Mouse (Mus musculus): Measurements from ENCODE around the gene Atrnl1. TPM values are rescaled to one million over a fixed set of nuclear protein-coding genes. Genes with fewer than 3 reads are reported as not detected.

The Atrnl1 gene
- polyA plus RNA-seq, 1 experiment from 2014 or later: 0.60 TPM

DNA sequence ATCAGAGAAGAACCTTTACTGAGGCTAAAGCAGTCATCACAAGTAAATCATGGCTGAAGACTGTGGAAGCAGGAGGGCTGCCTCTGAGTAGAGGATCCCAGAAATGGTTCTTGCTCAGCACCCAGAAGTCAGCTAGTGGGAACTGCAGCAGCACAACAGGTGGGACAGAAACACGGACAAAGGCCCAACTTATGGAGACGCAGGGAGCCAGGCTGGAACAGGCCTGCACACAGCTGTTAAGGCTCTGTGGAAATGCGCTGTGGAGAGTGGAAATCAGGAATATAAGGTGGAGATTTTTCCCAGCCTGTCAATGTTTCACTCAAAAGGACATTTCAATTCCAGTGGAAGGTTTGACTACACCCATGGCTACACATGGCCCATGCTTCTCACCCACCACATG lies 406.6 kb downstream of the Atrnl1 start:
- Histone ChIP-seq H3K27me3 (ENCODE audit: control insufficient read depth, insufficient read depth, low read depth, low read length) (no peaks in the 10 kb centered on the region), H3K4me1 (ENCODE audit: control insufficient read depth, low read depth, low read length) (no peaks in the 10 kb centered on the region), H3K4me3 (ENCODE audit: low read depth, low read length) (no peak overlapping the region), H3K4me2 (ENCODE audit: low read depth, low read length) (no peak overlapping the region), H3K9ac (ENCODE audit: low read depth, low read length) (no peak overlapping the region), H3K27ac (ENCODE audit: low read length) (no peak overlapping the region), H3K9me3 (replicated peaks; ENCODE audit: control insufficient read depth, low read length) (no peaks in the 10 kb centered on the region), H3K36me3 (ENCODE audit: control insufficient read depth, insufficient read depth) (no peaks in the 10 kb centered on the region)
- WGBS (ENCODE audit: insufficient replicate concordance): 71% methylated on average over 3 of the region's 3 CpGs
- no peak for ATAC-seq (ENCODE audit: low read depth)

DNA sequence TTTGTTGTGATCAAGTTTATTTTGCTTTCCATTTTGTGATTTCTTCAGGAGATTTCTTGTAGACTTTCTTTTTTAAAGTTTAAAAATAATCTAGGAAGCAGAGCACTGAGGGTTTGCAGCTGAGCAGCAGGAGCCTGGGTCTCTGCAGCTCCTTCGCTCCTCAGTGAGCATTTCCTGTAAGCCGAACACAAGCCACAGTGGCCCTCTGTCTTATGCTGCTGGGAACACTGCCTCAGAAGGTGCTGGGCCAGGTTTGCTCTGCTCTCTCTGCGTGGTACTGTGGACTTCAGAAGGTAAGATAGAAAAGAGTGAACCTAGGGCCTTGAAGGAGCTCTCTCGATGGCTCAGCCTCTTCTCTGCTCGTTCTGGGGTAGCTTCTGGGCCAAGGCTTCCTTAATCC lies 407.9 kb downstream of the Atrnl1 start:
- no peak overlapping the region for H3K4me2 ChIP-seq (ENCODE audit: low read depth, low read length)
- H3K9ac ChIP-seq (ENCODE audit: low read depth, low read length): no peak overlapping the region
- H3K27me3 ChIP-seq (ENCODE audit: control insufficient read depth, insufficient read depth, low read depth, low read length): no peaks in the 10 kb centered on the region
- WGBS (ENCODE audit: insufficient replicate concordance): 53% methylated on average over 5 of the region's 5 CpGs
- H3K4me3 ChIP-seq (ENCODE audit: low read depth, low read length): no peak overlapping the region
- no peaks in the 10 kb centered on the region for H3K9me3 ChIP-seq (replicated peaks; ENCODE audit: control insufficient read depth, low read length)
- no peaks in the 10 kb centered on the region for H3K4me1 ChIP-seq (ENCODE audit: control insufficient read depth, low read depth, low read length)
- H3K27ac ChIP-seq (ENCODE audit: low read length): no peak overlapping the region
- H3K36me3 ChIP-seq (ENCODE audit: control insufficient read depth, insufficient read depth): no peaks in the 10 kb centered on the region
- ATAC-seq (ENCODE audit: low read depth): no peak

- H3K36me3 ChIP-seq (ENCODE audit: control insufficient read depth, insufficient read depth): no peaks in the 10 kb centered on the region
- no peak overlapping the region for H3K4me2 ChIP-seq (ENCODE audit: low read depth, low read length)
- H3K4me3 ChIP-seq (ENCODE audit: low read depth, low read length): no peak overlapping the region
- H3K27me3 ChIP-seq (ENCODE audit: control insufficient read depth, insufficient read depth, low read depth, low read length): no peaks in the 10 kb centered on the region
- H3K27ac ChIP-seq (ENCODE audit: low read length): no peak overlapping the region
- whole genome bisulfite sequencing (ENCODE audit: insufficient replicate concordance): 67% methylated on average over 8 of the region's 8 CpGs
- ATAC-seq (ENCODE audit: low read depth): peak; percentile 71
- H3K4me1 ChIP-seq (ENCODE audit: control insufficient read depth, low read depth, low read length): no peaks in the 10 kb centered on the region
- H3K9ac ChIP-seq (ENCODE audit: low read depth, low read length): no peak overlapping the region
- no peaks in the 10 kb centered on the region for H3K9me3 ChIP-seq (replicated peaks; ENCODE audit: control insufficient read depth, low read length)
These were observed 410.9 kb downstream of the Atrnl1 start for GRCm38 (mm10) chr19:58021514-58022284.

- no peak overlapping the region for H3K9ac ChIP-seq (ENCODE audit: low read depth, low read length)
- ATAC-seq (ENCODE audit: low read depth): peak; percentile 7; the same call in 1 of the 2 replicates
- 66% methylated on average over 14 of the region's 14 CpGs for WGBS (ENCODE audit: insufficient replicate concordance)
- no peaks in the 10 kb centered on the region for H3K36me3 ChIP-seq (ENCODE audit: control insufficient read depth, insufficient read depth)
- H3K4me3 ChIP-seq (ENCODE audit: low read depth, low read length): no peak overlapping the region
- H3K27me3 ChIP-seq (ENCODE audit: control insufficient read depth, insufficient read depth, low read depth, low read length): no peaks in the 10 kb centered on the region
- H3K27ac ChIP-seq (ENCODE audit: low read length): no peak overlapping the region
- H3K4me1 ChIP-seq (ENCODE audit: control insufficient read depth, low read depth, low read length): no peaks in the 10 kb centered on the region
- no peak overlapping the region for H3K4me2 ChIP-seq (ENCODE audit: low read depth, low read length)
- H3K9me3 ChIP-seq (replicated peaks; ENCODE audit: control insufficient read depth, low read length): no peaks in the 10 kb centered on the region
These were observed 412.5 kb downstream of the Atrnl1 start for GRCm38 (mm10) chr19:58023216-58023825.

DNA sequence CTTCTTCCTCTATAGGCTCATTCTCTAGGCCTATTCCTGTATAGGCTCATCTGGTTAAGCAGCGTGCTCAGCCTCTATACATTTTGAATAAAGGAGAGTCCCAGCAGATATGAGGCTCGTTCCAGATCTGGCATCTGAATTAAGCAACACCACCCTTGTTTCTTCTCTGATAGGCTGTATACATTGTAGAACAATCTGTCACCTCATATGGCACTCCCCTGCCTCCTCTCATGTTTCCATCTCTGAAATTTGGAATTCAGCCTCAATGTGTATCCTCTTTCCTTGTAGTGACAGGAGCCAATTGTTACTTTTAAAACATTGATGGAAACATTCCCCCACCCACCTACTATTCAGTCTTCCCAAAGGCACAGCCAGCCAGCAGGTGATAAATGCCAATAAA lies 414.2 kb downstream of the Atrnl1 start:
- Histone ChIP-seq H3K4me1 (ENCODE audit: control insufficient read depth, low read depth, low read length) (no peaks in the 10 kb centered on the region), H3K27ac (ENCODE audit: low read length) (no peak overlapping the region), H3K27me3 (ENCODE audit: control insufficient read depth, insufficient read depth, low read depth, low read length) (no peaks in the 10 kb centered on the region), H3K36me3 (ENCODE audit: control insufficient read depth, insufficient read depth) (no peaks in the 10 kb centered on the region), H3K9ac (ENCODE audit: low read depth, low read length) (no peak overlapping the region), H3K9me3 (replicated peaks; ENCODE audit: control insufficient read depth, low read length) (no peaks in the 10 kb centered on the region), H3K4me3 (ENCODE audit: low read depth, low read length) (no peak overlapping the region), H3K4me2 (ENCODE audit: low read depth, low read length) (no peak overlapping the region)
- no peak for ATAC-seq (ENCODE audit: low read depth)
- WGBS (ENCODE audit: insufficient replicate concordance): 55% methylated on average over 2 of the region's 2 CpGs

DNA sequence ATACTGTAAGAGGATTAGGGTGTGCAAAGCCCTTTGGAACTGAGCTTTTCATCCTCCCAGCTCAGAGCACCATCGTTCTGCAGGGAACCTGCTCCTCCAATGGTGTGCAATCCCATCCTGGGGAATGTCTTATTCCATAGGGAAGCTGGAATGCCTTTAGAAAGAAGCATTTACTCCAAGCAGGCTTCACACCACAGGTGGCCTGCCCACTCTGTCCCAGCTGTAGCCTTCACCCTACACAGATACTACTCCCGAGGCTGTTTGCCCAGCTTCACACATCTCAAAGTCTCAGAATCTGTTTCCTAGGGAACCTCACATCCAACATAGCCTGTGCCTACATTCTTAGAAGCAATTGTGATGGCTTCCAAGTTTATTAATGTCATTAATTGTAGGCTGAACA lies 418.8 kb downstream of the Atrnl1 start:
- no peak overlapping the region for H3K4me2 ChIP-seq (ENCODE audit: low read depth, low read length)
- ATAC-seq (ENCODE audit: low read depth): no peak
- H3K36me3 ChIP-seq (ENCODE audit: control insufficient read depth, insufficient read depth): no peaks in the 10 kb centered on the region
- WGBS (ENCODE audit: insufficient replicate concordance): 55% methylated on average over 2 of the region's 2 CpGs
- no peaks in the 10 kb centered on the region for H3K27me3 ChIP-seq (ENCODE audit: control insufficient read depth, insufficient read depth, low read depth, low read length)
- H3K4me1 ChIP-seq (ENCODE audit: control insufficient read depth, low read depth, low read length): no peaks in the 10 kb centered on the region
- H3K27ac ChIP-seq (ENCODE audit: low read length): no peak overlapping the region
- H3K4me3 ChIP-seq (ENCODE audit: low read depth, low read length): no peak overlapping the region
- no peaks in the 10 kb centered on the region for H3K9me3 ChIP-seq (replicated peaks; ENCODE audit: control insufficient read depth, low read length)
- no peak overlapping the region for H3K9ac ChIP-seq (ENCODE audit: low read depth, low read length)

DNA sequence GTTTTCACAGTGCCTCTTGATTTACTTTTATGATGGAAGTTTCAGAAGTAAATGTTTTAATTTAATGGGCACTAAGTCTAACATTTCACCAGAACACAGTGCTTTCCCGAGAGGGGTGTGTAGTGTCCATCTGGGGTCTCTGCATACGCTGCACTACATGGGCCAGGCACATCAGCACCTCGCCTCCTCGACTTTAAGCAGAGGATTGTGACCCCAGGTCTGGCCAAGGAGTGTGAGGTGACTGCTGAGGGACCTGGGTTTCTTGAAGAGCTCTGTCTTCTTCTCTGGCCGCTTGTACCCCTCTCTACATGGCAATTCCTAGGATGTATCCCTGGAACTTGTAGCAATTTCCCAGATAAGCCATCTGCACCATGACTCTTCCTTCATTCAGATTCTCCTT lies 422.4 kb downstream of the Atrnl1 start:
- H3K4me1 ChIP-seq (ENCODE audit: control insufficient read depth, low read depth, low read length): no peaks in the 10 kb centered on the region
- WGBS (ENCODE audit: insufficient replicate concordance): 69% methylated on average over 5 of the region's 5 CpGs
- no peak overlapping the region for H3K9ac ChIP-seq (ENCODE audit: low read depth, low read length)
- no peak overlapping the region for H3K4me2 ChIP-seq (ENCODE audit: low read depth, low read length)
- no peak for ATAC-seq (ENCODE audit: low read depth)
- no peaks in the 10 kb centered on the region for H3K27me3 ChIP-seq (ENCODE audit: control insufficient read depth, insufficient read depth, low read depth, low read length)
- H3K9me3 ChIP-seq (replicated peaks; ENCODE audit: control insufficient read depth, low read length): no peaks in the 10 kb centered on the region
- no peak overlapping the region for H3K27ac ChIP-seq (ENCODE audit: low read length)
- H3K4me3 ChIP-seq (ENCODE audit: low read depth, low read length): no peak overlapping the region
- H3K36me3 ChIP-seq (ENCODE audit: control insufficient read depth, insufficient read depth): no peaks in the 10 kb centered on the region

DNA sequence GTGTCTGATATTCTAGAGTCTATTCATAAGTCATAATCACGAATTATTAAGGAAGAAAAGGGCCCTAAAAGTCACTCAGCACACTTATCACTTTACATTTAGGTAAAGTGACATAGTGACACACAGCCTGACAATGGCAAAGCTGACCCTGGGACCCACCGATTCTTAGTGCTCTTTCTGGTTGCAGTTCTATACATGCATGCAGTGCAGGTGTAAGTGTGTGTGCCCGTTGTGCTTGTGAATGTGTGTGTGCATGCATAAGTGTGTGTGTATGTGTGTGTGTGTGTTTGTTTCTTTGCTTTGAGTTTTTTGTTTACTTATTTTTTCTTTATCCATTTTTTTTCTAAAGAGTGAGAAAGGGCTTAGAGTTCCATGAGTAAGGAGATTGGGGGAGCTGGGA lies 425.3 kb downstream of the Atrnl1 start:
- no peak for ATAC-seq (ENCODE audit: low read depth)
- Histone ChIP-seq H3K27me3 (ENCODE audit: control insufficient read depth, insufficient read depth, low read depth, low read length) (no peaks in the 10 kb centered on the region), H3K4me2 (ENCODE audit: low read depth, low read length) (no peak overlapping the region), H3K9me3 (replicated peaks; ENCODE audit: control insufficient read depth, low read length) (no peaks in the 10 kb centered on the region), H3K9ac (ENCODE audit: low read depth, low read length) (no peak overlapping the region), H3K36me3 (ENCODE audit: control insufficient read depth, insufficient read depth) (no peaks in the 10 kb centered on the region), H3K4me1 (ENCODE audit: control insufficient read depth, low read depth, low read length) (no peaks in the 10 kb centered on the region), H3K27ac (ENCODE audit: low read length) (no peak overlapping the region), H3K4me3 (ENCODE audit: low read depth, low read length) (no peak overlapping the region)
- 60% methylated on average over 3 of the region's 3 CpGs for WGBS (ENCODE audit: insufficient replicate concordance)

DNA sequence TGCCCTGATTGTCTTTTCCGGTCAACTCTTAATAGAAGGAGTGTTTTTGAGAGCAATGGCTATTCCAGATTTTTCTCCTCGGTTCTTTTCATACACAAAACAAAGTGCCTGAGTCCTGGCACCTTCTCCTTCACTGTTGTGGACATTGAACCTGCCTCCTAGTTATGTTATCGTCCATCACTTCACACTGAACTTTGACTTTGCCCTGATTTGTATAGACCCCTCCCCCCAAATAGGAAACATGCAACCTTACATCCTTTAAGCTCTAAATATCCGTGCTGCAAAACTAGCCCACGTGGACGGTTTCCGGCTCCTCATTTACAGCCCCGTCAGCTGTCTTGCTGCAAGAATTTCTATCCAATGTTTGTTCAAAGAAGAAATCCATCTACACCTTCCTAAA lies 432.3 kb downstream of the Atrnl1 start:
- peak overlapping the region; percentile 50 for H3K27ac ChIP-seq (ENCODE audit: low read length)
- H3K4me3 ChIP-seq (ENCODE audit: low read depth, low read length): no peak overlapping the region
- peak overlapping the region; percentile 40; the same call in 1 of the 2 replicates for H3K4me2 ChIP-seq (ENCODE audit: low read depth, low read length)
- ATAC-seq (ENCODE audit: low read depth): peak; percentile 44
- H3K4me1 ChIP-seq (ENCODE audit: control insufficient read depth, low read depth, low read length): no peaks in the 10 kb centered on the region; the same call in 1 of the 2 replicates
- WGBS (ENCODE audit: insufficient replicate concordance): 60% methylated on average over 8 of the region's 8 CpGs
- no peaks in the 10 kb centered on the region for H3K36me3 ChIP-seq (ENCODE audit: control insufficient read depth, insufficient read depth)
- H3K27me3 ChIP-seq (ENCODE audit: control insufficient read depth, insufficient read depth, low read depth, low read length): no peaks in the 10 kb centered on the region
- no peaks in the 10 kb centered on the region for H3K9me3 ChIP-seq (replicated peaks; ENCODE audit: control insufficient read depth, low read length)
- H3K9ac ChIP-seq (ENCODE audit: low read depth, low read length): no peak overlapping the region

Data from liver, embryonic 16.5 days (tissue).